Mouse (Mus musculus) intestine, embryonic 16.5 days (tissue): ENCODE data around the gene Arl16. TPM values are rescaled to one million over a fixed set of nuclear protein-coding genes. Genes with fewer than 3 reads are reported as not detected.

Experiments
- ATAC-seq: fragments of 200-750 bp; cut with Nextera tagmentation; 2 replicates; pipeline ENCODE4 v1.8.0; 2017; ENCODE audit warnings: moderate TSS enrichment, moderate library complexity
- H3K27ac ChIP-seq: fragments of 300-500 bp; sonication (generic); 2 replicates; pipeline ENCODE4 v1.5.1; 2014; ENCODE audit warnings: mild to moderate bottlenecking, low read length
- H3K27me3 ChIP-seq: fragments of 300-500 bp; sonication (generic); replicated peaks from 2 replicates; pipeline ENCODE4 v1.6.1; 2014; ENCODE audit warnings: low read length, control low read depth, mixed read lengths; ENCODE audit not compliant: control insufficient read depth, insufficient read depth
- H3K36me3 ChIP-seq: fragments of 300-500 bp; sonication (generic); 2 replicates; pipeline ENCODE4 v1.6.1; 2014; ENCODE audit warnings: low read length, control low read depth; ENCODE audit not compliant: control insufficient read depth, insufficient read depth
- H3K4me1 ChIP-seq: fragments of 300-500 bp; sonication (generic); 2 replicates; pipeline ENCODE4 v1.6.1; 2014; ENCODE audit warnings: low read length, control low read depth, mixed read lengths; ENCODE audit not compliant: control insufficient read depth, insufficient read depth
- H3K4me2 ChIP-seq: fragments of 300-500 bp; sonication (generic); 2 replicates; pipeline ENCODE4 v1.6.1; 2014; ENCODE audit warnings: low read depth, low read length, control low read depth
- H3K4me3 ChIP-seq: fragments of 300-500 bp; sonication (generic); 2 replicates; pipeline ENCODE4 v1.5.1; 2014; ENCODE audit warnings: mild to moderate bottlenecking, low read length
- H3K9ac ChIP-seq: fragments of 300-500 bp; sonication (generic); 2 replicates; pipeline ENCODE4 v1.6.1; 2014; ENCODE audit warnings: low read depth, low read length
- H3K9me3 ChIP-seq: fragments of 300-500 bp; sonication (generic); 2 replicates; pipeline ENCODE4 v1.6.1; 2016; ENCODE audit warnings: low read length, control low read depth; ENCODE audit not compliant: control insufficient read depth
- WGBS: fragments of 180-500 bp; shearing (Covaris S2); extraction: QIAGEN DNeasy Blood & Tissue Kit; methylation state at CpG from one replicate; pipeline ENCODE4 v1.1.7; 2014; 5-methylcytosine and 5-hydroxymethylcytosine counted together
- polyA plus RNA-seq: library from polyadenylated mRNA; unstranded; fragments of >200 nt; fragmentation: Nextera tagmentation; extraction: Ambion mirVana; gene quantifications from 2 replicates; pipeline ENCODE4 v1.2.1, GENCODE M21; 2015

Arl16 gene
- polyA plus RNA-seq, 1 experiment from 2014 or later: 38.9 TPM

- Histone ChIP-seq H3K27ac (peak within 1 kb of the TSS; percentile 89), H3K27me3 (no peaks in the 10 kb centered on the region), H3K9ac (peak within 1 kb of the TSS; percentile 99), H3K9me3 (no peaks in the 10 kb centered on the region), H3K4me2 (peak within 1 kb of the TSS; percentile 79), H3K4me1 (peaks cover 15% of the 10 kb centered on the region), H3K4me3 (peak within 1 kb of the TSS; percentile 93), H3K36me3 (no peaks in the 10 kb centered on the region; the same call in 1 of the 2 replicates)
- WGBS: 4% methylated on average over 62 of the region's 62 CpGs
- ATAC-seq: peak; percentile 95
Observed at GRCm38 (mm10) chr11:120457772-120458751, 9.3 kb downstream of the Arl16 start, which contains the start of the genes Oxld1 and Ccdc137. Gene Oxld1 (minus strand): TSS chr11:120458068. Gene Ccdc137 (plus strand): TSS chr11:120458115.

- ATAC-seq: peak; percentile 31; the same call in 1 of the 2 replicates
- H3K4me2 ChIP-seq: peak overlapping the region; percentile 79
- H3K9me3 ChIP-seq: no peaks in the 10 kb centered on the region
- no peaks in the 10 kb centered on the region; the same call in 1 of the 2 replicates for H3K36me3 ChIP-seq
- peak overlapping the region; percentile 99 for H3K9ac ChIP-seq
- peak overlapping the region; percentile 89 for H3K27ac ChIP-seq
- peak overlapping the region; percentile 93 for H3K4me3 ChIP-seq
- peaks cover 15% of the 10 kb centered on the region for H3K4me1 ChIP-seq
- WGBS: 23% methylated on average over 14 of the region's 14 CpGs
- H3K27me3 ChIP-seq: no peaks in the 10 kb centered on the region
Observed at GRCm38 (mm10) chr11:120457370-120457769, 10.0 kb downstream of the Arl16 start.

- no peaks in the 10 kb centered on the region for H3K27me3 ChIP-seq
- ATAC-seq: no peak
- H3K9me3 ChIP-seq: no peaks in the 10 kb centered on the region
- H3K4me2 ChIP-seq: no peak overlapping the region
- H3K4me1 ChIP-seq: peaks cover 15% of the 10 kb centered on the region
- 89% methylated on average over 7 of the region's 7 CpGs for WGBS
- no peak overlapping the region for H3K9ac ChIP-seq
- H3K4me3 ChIP-seq: no peak overlapping the region
- H3K36me3 ChIP-seq: no peaks in the 10 kb centered on the region
- H3K27ac ChIP-seq: no peak overlapping the region
Observed at GRCm38 (mm10) chr11:120455413-120455812, 12.0 kb downstream of the Arl16 start.

- Histone ChIP-seq H3K4me1 (peaks cover 15% of the 10 kb centered on the region), H3K27me3 (no peaks in the 10 kb centered on the region), H3K9ac (no peak overlapping the region), H3K4me3 (no peak overlapping the region), H3K9me3 (no peaks in the 10 kb centered on the region), H3K27ac (no peak overlapping the region), H3K36me3 (no peaks in the 10 kb centered on the region), H3K4me2 (no peak overlapping the region)
- 95% methylated on average over 4 of the region's 4 CpGs for WGBS
- no peak for ATAC-seq
Observed at GRCm38 (mm10) chr11:120454965-120455364, 12.4 kb downstream of the Arl16 start.

GRCm38 (mm10) chr11:120453306-120453705 is 14.1 kb downstream of the Arl16 start, which contains the start of gene Pde6g:
Gene Pde6g (minus strand): TSS chr11:120453500.
- Histone ChIP-seq H3K9me3 (no peaks in the 10 kb centered on the region), H3K4me1 (0 out of 2 replicates have a peak, but pooled peaks cover 6% of the 10 kb centered on the region), H3K27ac (no peak within 1 kb of the TSS), H3K4me3 (no peak within 1 kb of the TSS), H3K9ac (no peak within 1 kb of the TSS), H3K27me3 (no peaks in the 10 kb centered on the region), H3K36me3 (no peaks in the 10 kb centered on the region), H3K4me2 (no peak within 1 kb of the TSS)
- 91% methylated on average over 4 of the region's 4 CpGs for WGBS
- no peak for ATAC-seq

GRCm38 (mm10) chr11:120452246-120452645 is 15.2 kb downstream of the Arl16 start:
- Histone ChIP-seq H3K27me3 (no peaks in the 10 kb centered on the region), H3K36me3 (no peaks in the 10 kb centered on the region), H3K4me3 (no peak overlapping the region), H3K4me1 (0 out of 2 replicates have a peak, but pooled peaks cover 6% of the 10 kb centered on the region), H3K27ac (no peak overlapping the region), H3K9ac (no peak overlapping the region), H3K4me2 (no peak overlapping the region), H3K9me3 (no peaks in the 10 kb centered on the region)
- WGBS: 63% methylated on average over 3 of the region's 3 CpGs
- ATAC-seq: no peak

- Histone ChIP-seq H3K4me1 (no peaks in the 10 kb centered on the region), H3K9ac (no peak overlapping the region), H3K36me3 (no peaks in the 10 kb centered on the region), H3K4me3 (no peak overlapping the region), H3K4me2 (no peak overlapping the region), H3K27me3 (no peaks in the 10 kb centered on the region), H3K27ac (no peak overlapping the region), H3K9me3 (no peaks in the 10 kb centered on the region)
- 77% methylated on average over 7 of the region's 7 CpGs for WGBS
- ATAC-seq: no peak
Observed at GRCm38 (mm10) chr11:120447179-120447578, 20.2 kb downstream of the Arl16 start.

GRCm38 (mm10) chr11:120445475-120445874 is 21.9 kb downstream of the Arl16 start:
- no peak overlapping the region for H3K9ac ChIP-seq
- no peaks in the 10 kb centered on the region for H3K36me3 ChIP-seq
- ATAC-seq: no peak
- no peak overlapping the region for H3K4me2 ChIP-seq
- H3K4me3 ChIP-seq: no peak overlapping the region
- WGBS: 73% methylated on average over 3 of the region's 3 CpGs
- no peak overlapping the region for H3K27ac ChIP-seq
- H3K4me1 ChIP-seq: no peaks in the 10 kb centered on the region
- H3K27me3 ChIP-seq: no peaks in the 10 kb centered on the region
- H3K9me3 ChIP-seq: no peaks in the 10 kb centered on the region

- 70% methylated on average over 6 of the region's 6 CpGs for WGBS
- Histone ChIP-seq H3K9ac (0 out of 2 replicates have a peak overlapping the region, but pooled peaks have one; percentile 5), H3K4me2 (no peak overlapping the region), H3K27me3 (no peaks in the 10 kb centered on the region), H3K9me3 (no peaks in the 10 kb centered on the region), H3K36me3 (no peaks in the 10 kb centered on the region), H3K4me1 (no peaks in the 10 kb centered on the region), H3K4me3 (no peak overlapping the region), H3K27ac (no peak overlapping the region)
- no peak for ATAC-seq
Observed at GRCm38 (mm10) chr11:120444106-120444505, 23.3 kb downstream of the Arl16 start.
